ENCODE assay signal across 1 mouse cellular context in the genomic region with DNA sequence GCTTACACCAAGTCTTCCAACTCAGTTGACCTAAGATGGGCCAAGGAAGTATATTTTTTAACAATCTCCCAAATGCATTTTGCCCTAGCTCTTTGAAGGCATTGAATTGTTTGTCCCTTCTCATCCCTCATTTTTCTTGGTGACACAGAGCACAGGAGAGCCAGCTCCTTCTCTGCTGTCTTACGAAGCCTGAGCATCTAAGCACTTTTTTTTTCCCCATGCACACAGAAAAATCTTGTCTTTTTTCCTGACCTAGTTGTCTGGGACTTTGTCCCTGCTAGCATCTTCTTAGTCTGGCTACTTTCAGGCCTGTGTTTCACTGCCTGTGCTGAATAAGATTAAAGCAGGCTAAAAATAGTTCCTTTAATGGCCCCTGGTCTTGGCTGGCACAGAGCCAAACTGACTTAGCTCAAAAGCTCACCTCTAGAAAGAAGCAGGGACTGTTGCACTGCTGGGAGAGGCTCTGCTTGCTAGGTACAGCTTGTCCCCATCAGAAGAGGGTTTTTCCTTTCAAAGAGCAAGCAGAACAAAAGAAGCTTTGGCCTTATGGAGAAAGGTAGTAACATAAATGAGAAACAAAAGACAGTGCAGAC.
A peak's percentile ranks its signal among the peaks of the same experiment; 100 is the strongest.
TF ChIP-seq lines count a peak whose summit lies in the region.

No protein-coding gene starts in this region.

TF ChIP-seq in CH12.LX, 34 proteins besides CTCF, POLR2A, EP300 and RAD21 (continued from another document):
- 0 out of 2 replicates have a peak, but pooled peaks have one; percentile 45 for TF ChIP-seq RCOR1 (conservative IDR thresholded peaks at IDR 0.05; ENCODE audit: low read depth, low read length)
- no peak for TF ChIP-seq NELFE (IDR thresholded peaks at IDR 0.05; ENCODE audit: low read depth, low read length)
- peak; percentile 62; the same call in 1 of the 2 replicates for TF ChIP-seq JUND (conservative IDR thresholded peaks at IDR 0.05; ENCODE audit: low read depth, low read length)
- TF ChIP-seq POLR2AphosphoS2 (IDR thresholded peaks at IDR 0.05; ENCODE audit: low read depth, low read length) = no peak
- peak; percentile 64; the same call in 1 of the 2 replicates for TF ChIP-seq TBP (conservative IDR thresholded peaks at IDR 0.05; ENCODE audit: low read depth, low read length)
- no peak for TF ChIP-seq KAT2A (IDR thresholded peaks at IDR 0.05; ENCODE audit: insufficient replicate concordance, low read length)
- TF ChIP-seq ZNF384 (IDR thresholded peaks at IDR 0.05; ENCODE audit: low read depth, low read length) = peak; percentile 75
- peak; percentile 64 for TF ChIP-seq JUN (IDR thresholded peaks at IDR 0.05; ENCODE audit: insufficient read depth, low read depth, low read length)
